Mouse (Mus musculus): ENCODE results near the gene Defb5.
"Not testable (repeated sequence)": the region's sequence is repeated elsewhere in the genome, so short reads cannot be mapped to it uniquely, and the experiment has no call there.

Defb5 gene

GRCm38 (mm10) chr8:19247280-19247679 is at the start of gene Defb5:
Gene Defb5 (plus strand): TSS chr8:19247580.
- DNase-seq, result no peak

GRCm38 (mm10) chr8:19225161-19225560 is 22.2 kb upstream of the Defb5 start, which contains the start of gene Defb6:
Gene Defb6 (plus strand): TSS chr8:19225478.
- no peak for DNase-seq

DNA sequence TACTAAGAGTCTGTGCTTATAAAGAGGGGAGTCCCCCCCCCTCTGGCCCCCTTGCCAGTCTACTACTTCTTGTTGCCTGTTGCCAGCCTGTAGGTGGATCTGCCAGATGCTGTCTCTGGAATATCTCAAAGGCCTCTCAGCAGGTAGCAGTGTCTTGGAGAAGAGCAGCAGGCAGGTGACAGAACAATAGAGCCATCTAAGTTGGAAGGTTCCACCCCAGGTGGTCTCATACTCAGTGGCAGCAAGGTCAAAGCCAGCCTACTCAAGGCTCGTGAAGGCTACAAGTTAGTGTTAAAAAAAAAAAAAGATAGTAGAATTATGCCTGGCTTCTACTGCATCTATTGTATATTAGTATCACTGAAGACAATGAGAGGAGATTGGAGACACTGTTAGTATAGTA is 9.3 kb upstream of the Defb5 start:
- no peak for DNase-seq

DNA sequence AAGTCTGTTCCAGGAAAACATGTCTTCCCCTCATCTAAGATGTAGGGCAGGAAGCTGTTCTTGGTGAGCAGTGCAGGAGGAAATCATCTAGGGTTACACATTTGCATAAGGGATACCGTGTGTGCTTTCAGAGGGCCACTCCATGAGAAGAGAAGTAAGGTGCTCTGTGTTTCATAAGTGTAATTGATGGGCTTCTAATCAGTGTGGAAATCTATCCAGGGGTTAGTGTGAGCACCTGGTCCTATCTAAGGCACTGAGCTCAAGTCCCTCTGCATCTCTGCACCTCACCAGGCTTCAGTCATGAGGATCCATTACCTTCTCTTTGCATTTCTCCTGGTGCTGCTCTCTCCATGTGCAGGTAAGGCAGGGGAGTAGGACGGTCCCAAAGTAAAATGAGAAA is 7.8 kb upstream of the Defb5 start, which contains the start of gene Defb46:
Gene Defb46, plus strand, starts transcription at position 301 of the 400 bp plus-strand sequence.
- DNase-seq, result no peak

DNA sequence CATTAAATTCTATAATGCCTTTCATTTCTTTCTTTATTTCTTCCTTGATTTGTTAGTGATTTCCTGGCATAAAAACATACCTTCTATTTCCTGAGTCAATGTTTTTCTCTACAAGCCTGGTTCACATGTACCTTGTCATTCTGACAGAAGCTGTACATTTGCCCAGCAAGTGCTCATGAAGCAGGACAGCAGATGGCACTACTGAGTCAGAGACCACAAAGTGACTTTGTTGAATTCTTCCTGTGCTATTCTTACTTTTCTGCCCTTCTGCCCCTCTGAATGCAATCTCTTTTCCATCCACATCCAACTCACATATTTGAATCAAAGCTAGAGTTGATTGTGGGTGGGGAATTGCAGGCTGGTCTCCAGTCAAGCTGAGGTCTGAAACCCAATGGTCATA is 10.8 kb downstream of the Defb5 start:
- DNase-seq, result no peak

GRCm38 (mm10) chr8:19259667-19260066 is 12.3 kb downstream of the Defb5 start:
- DNase-seq, result no peak

DNA sequence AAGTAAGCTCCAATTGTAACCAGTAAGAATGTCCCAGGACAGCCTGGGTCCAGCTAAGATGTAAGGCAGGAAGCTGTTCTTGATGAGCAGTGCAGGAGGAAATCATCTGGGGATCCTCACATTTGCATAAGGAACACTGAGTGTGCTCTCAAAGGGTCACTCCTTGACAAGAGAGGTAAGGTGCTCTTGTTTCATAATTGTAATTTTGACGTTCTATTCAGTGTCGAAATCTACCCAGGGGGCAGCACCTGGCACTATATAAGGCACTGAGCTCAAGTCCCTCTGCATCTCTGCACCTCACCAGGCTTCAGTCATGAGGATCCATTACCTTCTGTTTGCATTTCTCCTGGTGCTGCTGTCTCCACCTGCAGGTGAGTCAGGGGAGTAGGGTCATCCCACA is 45.7 kb downstream of the Defb5 start, which contains the start of gene Defb3:
Gene Defb3, plus strand, starts transcription at position 301 of the 400 bp plus-strand sequence.
- DNase-seq, result not testable (repeated sequence)

DNA sequence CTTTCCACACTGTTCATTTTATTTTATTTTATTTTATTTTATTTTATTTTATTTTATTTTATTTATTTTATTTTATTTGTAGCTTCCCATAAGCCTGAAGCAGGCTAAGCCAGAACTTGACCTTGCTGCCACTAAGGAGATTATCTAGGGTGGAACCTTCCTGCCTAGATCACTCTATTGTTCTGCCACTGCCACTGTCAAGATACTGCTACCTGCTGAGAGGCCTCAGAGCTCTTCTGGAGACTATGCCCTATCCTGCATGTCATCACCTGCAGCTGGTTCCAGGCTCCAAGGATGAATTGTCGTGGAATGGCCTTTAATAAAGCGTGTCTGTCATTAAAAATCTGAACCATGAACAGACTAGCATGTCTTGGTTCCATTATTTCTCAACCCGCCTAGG is 51.0 kb downstream of the Defb5 start:
- not testable (repeated sequence) for DNase-seq
